Mouse (Mus musculus) small intestine, adult 2 months (tissue): ENCODE data around the gene Ncl.

ENCODE experiments used
- CTCF ChIP-seq: fragments of 200-500 bp; IDR thresholded peaks from 2 replicates; pipeline ENCODE4 v1.5.1; 2012; ENCODE audit warnings: low read depth, mild to moderate bottlenecking, control low read depth, inconsistent platforms, low read length, moderate library complexity, mixed read lengths; ENCODE audit not compliant: insufficient replicate concordance, insufficient read length; ENCODE audit errors: extremely low read depth
- POLR2A ChIP-seq: fragments of 200-500 bp; IDR thresholded peaks from 2 replicates; pipeline ENCODE4 v1.6.1; 2012; ENCODE audit warnings: low read depth, mild to moderate bottlenecking, control low read depth, inconsistent platforms, low read length, moderate library complexity

DNA sequence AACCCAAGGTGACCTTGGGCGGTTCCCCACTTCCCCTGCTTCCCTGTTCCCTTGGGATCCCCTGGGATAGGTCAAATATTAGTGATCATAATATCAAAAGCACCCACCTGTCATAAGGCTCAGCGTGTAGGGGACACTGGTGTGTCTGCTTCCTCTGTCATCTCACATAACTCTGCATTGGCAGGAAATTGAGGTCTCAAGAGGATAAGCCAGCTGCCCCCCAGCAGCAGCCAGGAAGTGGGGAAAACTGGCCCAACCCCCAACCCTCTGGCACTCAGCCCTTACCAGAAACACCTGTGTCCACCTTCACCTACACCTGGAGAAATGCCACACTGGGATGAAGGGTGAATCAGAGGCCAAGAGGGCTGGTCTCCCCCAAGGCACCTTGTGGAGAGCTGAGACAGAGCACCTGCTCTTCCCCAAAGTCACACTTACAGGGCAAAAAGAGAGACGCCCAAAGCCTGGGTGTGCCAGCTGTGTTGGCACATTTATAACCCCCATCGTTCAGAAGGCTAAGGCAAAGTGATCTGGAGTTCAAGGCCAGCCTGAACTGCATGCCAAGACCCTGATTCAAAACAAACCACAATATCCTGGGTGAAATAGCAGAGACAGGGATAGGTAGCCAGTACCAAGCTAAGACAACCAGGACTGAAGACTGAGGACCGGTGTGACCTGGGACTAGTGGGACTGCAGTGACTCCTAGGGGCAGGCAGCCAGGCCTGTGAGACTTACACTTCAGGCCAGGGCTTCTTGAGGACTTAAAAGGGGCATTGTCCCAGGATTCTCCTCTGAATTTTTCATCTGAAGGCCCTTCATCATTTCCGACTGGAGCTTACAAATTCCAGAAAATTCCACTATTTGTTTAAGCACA is 57.7 kb downstream of the Ncl start:
- TF ChIP-seq CTCF (peak; percentile 39; the same call in 1 of the 2 replicates), POLR2A (no peak)
